Mouse (Mus musculus): ENCODE measurements around the gene Dis3.

GRCm38 (mm10) chr14:99117576-99117975 lies 18.0 kb upstream of the Dis3 start:
- TF ChIP-seq POLR2A (IDR thresholded peaks at IDR 0.05; ENCODE audit: insufficient read depth, low read length), result no peak
- no peak for TF ChIP-seq CTCF (IDR thresholded peaks at IDR 0.05; ENCODE audit: low read depth, low read length)
- no peak for TF ChIP-seq EP300 (IDR thresholded peaks at IDR 0.05; ENCODE audit: insufficient read depth, low read depth, low read length)

Measured in ES-Bruce4 (cell line).